Mouse (Mus musculus) T-helper 2 cell (primary cell): ENCODE data around the gene Lgals9.

Source experiments
- in situ Hi-C: fragments of 300-600 bp; cut with MboI, MseI; formaldehyde crosslinking; loops from one replicate; pipeline ENCODE4 v1.15.1; 2025; ENCODE audit warnings: high pct_unique_total_duplicates

Gene Lgals9

DNA sequence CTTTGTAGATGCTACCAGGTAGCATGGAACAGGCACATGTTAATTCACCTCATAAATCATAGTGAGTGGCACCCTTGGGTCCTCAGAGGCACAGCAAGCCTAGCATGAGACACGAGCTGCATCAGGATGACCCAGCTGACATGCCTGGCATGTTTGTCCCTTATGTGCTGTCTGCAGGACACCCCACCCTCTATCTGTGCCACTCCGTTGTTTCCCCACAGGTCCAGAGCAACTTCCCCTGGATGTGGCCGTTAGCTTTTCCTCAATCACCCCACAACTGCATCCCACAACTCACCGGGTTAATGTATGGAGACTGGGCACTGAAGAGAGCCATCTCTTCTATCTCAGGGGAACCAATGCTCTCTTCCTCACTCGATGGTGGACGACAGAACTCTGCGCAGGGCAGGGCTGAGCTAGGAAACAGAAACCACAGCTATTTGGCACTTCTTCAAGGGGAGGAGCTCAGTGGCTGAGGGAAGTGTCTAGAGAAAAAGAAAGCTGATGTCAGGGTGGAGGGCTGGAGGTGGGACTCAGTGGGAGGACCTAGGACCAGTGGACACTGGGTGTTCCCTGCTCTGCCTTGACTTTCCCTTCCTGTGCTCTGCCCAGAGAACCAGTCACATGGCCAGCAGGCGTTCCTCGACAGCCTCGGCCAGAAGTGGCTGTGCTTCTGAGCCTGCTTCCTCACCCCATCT lies at the start of gene Lgals9:
Gene Lgals9, minus strand, starts transcription at position 464 of the 695 bp plus-strand sequence.
- in situ Hi-C loops = no loop called here

DNA sequence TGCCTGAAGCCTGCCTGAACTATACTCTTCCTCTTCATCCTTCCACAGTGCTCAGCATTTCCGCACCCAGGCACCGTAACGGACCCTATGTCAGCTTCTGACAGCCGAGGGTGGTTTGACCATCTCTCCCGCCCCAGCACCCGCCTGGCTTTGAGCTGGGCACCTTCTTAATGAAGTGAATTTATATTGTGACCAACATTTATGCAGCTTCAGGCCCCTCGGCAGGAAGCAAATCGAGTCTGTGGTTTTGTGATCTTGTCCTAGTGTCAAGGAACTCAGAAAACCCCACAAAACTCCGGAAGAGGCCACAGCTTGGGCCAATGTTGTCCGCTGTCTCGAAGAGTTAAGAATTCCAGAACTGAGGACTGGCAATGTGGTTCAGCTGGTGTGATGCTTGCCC lies 48.9 kb upstream of the Lgals9 start:
- in situ Hi-C loops = loop anchor here (5.0 kb wide), 2 partner anchors 79 to 189 kb away; no protein-coding TSS in a partner anchor

GRCm38 (mm10) chr11:79033021-79033420 lies 48.3 kb upstream of the Lgals9 start:
- in situ Hi-C loops = loop anchor here (5.0 kb wide), 2 partner anchors 79 to 189 kb away; no protein-coding TSS in a partner anchor

- in situ Hi-C loops = loop anchor here (5.0 kb wide), 2 partner anchors 81 to 191 kb away; no protein-coding TSS in a partner anchor
Observed at GRCm38 (mm10) chr11:79031452-79031746, 46.7 kb upstream of the Lgals9 start.

- in situ Hi-C loops = loop anchor here (5.0 kb wide), 2 partner anchors 81 to 191 kb away; no protein-coding TSS in a partner anchor
Observed at GRCm38 (mm10) chr11:79030570-79031451, 46.1 kb upstream of the Lgals9 start.

GRCm38 (mm10) chr11:79023751-79024150 lies 39.0 kb upstream of the Lgals9 start:
- in situ Hi-C loops = no loop called here

DNA sequence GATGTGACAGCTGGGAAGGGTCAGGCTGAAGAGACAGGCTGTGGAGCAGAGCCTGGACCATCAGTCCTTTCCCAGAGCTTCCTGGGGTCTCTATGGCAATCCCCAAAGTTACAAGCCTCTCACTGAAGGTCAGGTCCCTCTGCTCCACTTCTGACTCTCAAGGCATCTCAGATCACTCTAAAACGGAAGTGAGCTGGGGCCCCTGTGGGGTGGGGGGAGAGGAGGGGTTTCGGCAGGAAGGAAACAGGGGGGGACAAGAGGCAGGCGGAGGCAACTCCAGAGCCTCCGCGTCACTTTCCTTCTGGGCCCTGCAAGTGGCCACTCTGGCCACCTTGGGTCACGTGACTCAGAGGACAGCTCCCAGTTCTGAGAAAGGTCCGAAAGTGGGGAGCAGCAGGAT lies 38.6 kb upstream of the Lgals9 start:
- in situ Hi-C loops = no loop called here

DNA sequence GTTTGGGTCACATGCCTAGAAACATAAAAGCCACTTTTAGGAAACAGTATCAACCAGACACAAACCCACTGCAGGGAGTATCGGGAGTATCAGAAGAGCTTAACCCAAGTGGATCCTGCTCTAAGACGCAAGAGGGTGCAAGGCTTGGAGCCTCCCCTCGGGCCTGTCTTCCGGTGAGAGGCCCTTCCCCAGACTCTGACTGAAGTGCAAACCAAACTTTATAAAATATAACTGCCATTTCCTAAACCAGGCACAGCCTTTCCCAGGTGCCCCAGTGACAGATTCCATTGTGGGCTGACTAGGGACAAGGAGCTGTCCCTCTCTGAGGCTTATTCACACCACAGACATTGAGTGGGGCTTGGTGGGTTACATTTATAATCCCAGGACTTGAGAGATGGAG lies 38.1 kb upstream of the Lgals9 start:
- in situ Hi-C loops = no loop called here

DNA sequence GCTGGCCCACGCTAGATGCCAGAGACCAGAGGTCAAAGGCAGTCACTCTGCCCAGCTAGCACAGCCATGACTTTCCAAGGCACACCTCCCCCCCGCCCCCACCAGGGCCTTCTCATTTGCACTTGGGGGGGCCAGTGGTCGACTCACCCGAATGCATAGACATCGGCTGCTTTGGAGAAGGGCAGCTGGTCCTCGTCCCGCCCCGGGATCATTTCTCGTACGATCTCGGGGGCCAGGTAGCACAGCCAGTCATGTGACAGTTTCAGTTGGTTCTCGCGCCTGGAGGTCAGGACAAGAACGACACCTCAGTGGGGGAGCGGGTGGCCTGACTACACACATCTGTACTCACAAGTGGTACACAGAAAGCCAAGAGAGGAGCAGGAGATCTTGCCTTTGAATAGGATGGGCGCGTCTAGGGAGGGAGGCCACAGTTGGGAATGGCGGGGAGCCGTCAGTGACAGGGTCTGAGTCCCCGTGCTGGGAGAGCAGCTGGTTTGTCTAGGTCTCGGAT lies 35.8 kb upstream of the Lgals9 start:
- in situ Hi-C loops = no loop called here

DNA sequence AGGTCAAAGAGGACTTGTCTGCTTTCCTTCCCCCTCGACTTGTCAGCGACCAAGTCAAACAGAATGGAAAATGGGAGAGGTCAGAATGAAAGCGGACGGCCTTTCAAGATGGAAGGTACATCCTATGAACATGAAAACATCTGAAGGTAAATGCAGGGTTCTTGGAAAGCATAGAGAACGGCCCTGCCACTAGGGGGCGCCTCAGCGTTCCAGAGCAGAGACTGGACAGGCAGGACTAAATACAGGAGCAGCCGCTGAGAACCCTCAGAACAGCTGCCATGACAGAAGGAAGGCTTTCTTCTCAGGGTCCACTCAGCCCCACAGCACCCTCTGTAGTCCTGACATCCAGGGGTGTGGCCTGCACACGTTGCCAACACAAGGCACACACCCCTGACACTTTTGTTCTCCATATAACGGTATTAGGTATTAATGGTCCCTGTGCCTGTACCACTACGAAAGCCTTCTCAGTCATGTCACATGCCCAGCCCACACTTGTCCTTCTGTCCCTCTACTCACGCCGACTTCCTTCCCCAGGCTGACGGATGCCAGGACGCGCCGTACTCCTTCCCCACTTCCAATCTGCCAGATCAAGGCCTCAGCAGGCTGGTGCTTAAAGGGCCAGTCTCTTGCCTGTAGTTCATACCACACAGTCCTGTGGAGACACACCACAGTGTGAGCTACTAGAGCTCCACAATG lies 35.2 kb upstream of the Lgals9 start:
- in situ Hi-C loops = no loop called here

- in situ Hi-C loops = no loop called here
Observed at GRCm38 (mm10) chr11:79018954-79019704, 34.4 kb upstream of the Lgals9 start.

DNA sequence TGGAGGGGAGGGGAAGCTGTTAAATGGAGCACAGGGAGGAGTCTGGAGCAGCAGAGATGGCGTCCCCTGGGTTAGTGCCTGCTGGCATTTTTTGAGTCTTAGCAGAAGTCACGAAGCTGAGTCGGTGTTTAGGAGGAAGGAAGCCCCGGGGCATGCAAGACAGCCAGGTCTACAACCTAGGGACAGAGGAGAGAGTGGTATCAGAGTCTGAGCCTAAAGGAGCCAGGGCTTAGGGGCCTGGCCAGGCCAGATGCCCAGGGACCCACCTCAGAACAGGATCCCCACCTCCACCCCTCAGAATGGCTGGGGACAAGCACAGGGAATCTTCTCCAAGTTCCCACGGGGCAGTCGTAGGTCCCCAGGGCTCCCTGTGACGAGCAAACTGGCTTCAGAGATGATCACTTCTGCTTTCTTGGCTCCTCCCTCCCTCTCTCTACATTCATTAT lies 32.4 kb upstream of the Lgals9 start:
- in situ Hi-C loops = no loop called here

DNA sequence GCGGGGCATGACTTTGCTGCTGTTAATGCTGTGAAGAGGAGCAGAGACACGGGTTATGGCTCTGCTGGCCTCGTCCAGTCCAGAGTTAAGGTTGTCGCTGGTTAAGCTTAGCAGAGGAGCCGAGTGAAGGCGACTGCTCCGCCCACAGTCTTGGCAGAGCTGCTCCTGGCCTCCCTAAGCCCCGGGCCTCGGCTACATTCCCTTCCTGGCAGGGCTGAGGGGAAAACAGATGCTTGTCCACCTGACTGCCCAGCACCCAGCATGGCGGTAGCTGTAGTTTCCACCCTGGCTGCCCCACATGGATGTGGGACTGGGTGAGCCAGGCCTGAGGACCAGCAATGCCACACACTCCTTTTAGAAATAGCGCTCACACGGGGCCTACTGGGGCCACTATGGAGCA lies 31.5 kb upstream of the Lgals9 start:
- in situ Hi-C loops = no loop called here

GRCm38 (mm10) chr11:79015660-79016215 lies 31.0 kb upstream of the Lgals9 start:
- in situ Hi-C loops = no loop called here

DNA sequence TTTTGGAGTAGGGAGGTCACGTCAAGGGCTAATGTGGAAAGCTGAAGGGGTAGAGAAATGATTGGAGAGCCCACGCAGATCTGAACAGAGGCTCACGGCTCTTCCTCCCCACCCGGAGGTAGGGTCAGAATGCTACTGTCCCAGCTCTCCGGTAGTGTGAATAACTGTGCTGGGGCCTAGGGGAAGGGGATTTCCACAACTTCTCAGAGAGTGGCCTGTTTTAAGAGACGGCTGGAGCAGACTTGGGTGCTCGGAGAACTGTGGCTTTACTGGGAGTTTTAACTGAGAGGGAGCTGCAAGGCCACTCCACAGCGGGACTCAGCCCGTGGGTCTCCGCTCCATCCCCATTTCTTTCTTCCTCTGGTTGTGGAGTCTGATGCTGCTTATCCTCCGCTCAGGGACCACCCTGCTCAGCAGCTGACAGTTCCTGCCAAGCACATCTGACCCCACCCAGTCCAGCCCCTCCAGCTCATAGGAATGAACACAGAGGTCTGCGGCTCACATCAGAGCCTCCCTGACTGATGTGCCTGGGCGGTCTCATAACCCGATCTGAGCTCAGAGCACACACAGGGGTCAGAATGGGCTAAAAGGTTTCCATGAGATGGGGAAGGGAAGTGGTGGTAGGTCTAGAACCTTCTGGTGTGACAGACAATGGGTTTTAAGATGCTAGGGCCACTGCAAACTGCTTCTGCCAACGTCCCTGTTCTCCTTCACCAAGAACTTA lies 30.0 kb upstream of the Lgals9 start:
- in situ Hi-C loops = no loop called here

DNA sequence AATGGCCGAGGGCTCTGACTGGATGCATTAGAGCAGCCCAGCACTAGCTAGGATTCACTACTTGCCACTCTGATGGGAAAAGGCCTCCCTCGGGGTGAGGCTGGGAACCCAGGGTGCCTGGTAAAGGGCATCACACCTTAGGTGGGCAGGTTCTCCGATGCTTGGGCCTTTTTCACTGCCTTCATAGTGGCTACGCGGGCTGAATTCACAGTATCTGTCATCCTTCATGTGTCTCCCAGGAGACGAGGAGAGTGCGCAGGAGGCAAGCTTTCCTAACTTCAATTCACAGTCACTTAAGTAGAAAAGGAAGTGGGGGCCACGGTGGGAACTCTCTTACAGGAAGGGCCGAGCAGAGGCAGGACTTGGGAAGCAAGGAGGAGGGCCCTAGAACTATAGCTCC lies 29.1 kb upstream of the Lgals9 start:
- in situ Hi-C loops = no loop called here

DNA sequence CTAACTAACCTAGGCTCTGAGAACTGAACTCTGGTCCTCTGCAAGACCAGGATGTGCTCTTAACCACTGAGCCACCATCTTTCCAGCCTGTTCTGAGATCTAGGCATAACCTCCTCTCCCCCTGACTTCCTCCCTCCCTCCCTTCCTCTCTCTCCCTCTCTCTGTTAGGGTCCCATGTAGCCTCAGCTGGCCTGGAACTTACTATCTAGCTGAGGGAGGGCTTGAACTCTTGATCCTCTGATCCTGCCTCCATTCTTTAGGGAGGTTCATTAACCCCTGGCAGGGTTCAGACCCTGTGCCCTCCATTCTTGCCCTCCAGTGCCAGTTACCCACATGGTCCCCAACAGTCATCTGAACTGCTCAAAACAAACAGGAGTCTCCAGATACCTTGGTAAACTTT lies 28.3 kb upstream of the Lgals9 start:
- in situ Hi-C loops = no loop called here

GRCm38 (mm10) chr11:79012529-79012928 lies 27.8 kb upstream of the Lgals9 start:
- in situ Hi-C loops = no loop called here

- in situ Hi-C loops = no loop called here
Observed at GRCm38 (mm10) chr11:79008891-79009290, 24.1 kb upstream of the Lgals9 start.
